Mouse (Mus musculus) limb, embryonic 11.5 days (tissue): ENCODE data around the gene Ubl4b. TPM values are rescaled to one million over a fixed set of nuclear protein-coding genes. Genes with fewer than 3 reads are reported as not detected.

Experiments
- ATAC-seq: fragments of 200-750 bp; cut with Nextera tagmentation; 2 replicates; pipeline ENCODE4 v1.8.0; 2017; ENCODE audit warnings: low read depth; ENCODE audit not compliant: insufficient number of reproducible peaks, low FRiP score, low TSS enrichment
- DNase-seq: peaks from one replicate; pipeline ENCODE4 v3.0.0-alpha.2; 2015; ENCODE audit warnings: low spot score
- H3K27ac ChIP-seq: fragments of 300-500 bp; sonication (generic); replicated peaks from 2 replicates; pipeline ENCODE4 v1.5.1; 2014; ENCODE audit warnings: low read depth, mild to moderate bottlenecking, low read length
- H3K27me3 ChIP-seq: fragments of 300-500 bp; sonication (generic); 2 replicates; pipeline ENCODE4 v1.6.1; 2014; ENCODE audit warnings: mild to moderate bottlenecking, low read length, mixed read lengths; ENCODE audit not compliant: control insufficient read depth, insufficient read depth
- H3K36me3 ChIP-seq: fragments of 300-500 bp; sonication (generic); 2 replicates; pipeline ENCODE4 v1.6.1; 2014; ENCODE audit warnings: mild to moderate bottlenecking, low read length, moderate library complexity, mixed read lengths; ENCODE audit not compliant: control insufficient read depth, insufficient read depth
- H3K4me1 ChIP-seq: fragments of 300-500 bp; sonication (generic); 2 replicates; pipeline ENCODE4 v1.6.1; 2014; ENCODE audit warnings: low read length, mixed read lengths; ENCODE audit not compliant: control insufficient read depth, insufficient read depth
- H3K4me2 ChIP-seq: fragments of 300-500 bp; sonication (generic); 2 replicates; pipeline ENCODE4 v1.6.1; 2014; ENCODE audit warnings: low read depth, mild to moderate bottlenecking, moderate library complexity; ENCODE audit not compliant: severe bottlenecking
- H3K4me3 ChIP-seq: fragments of 300-500 bp; sonication (generic); 2 replicates; pipeline ENCODE4 v1.5.1; 2014; ENCODE audit warnings: low read depth, low read length
- H3K9ac ChIP-seq: fragments of 300-500 bp; sonication (generic); 2 replicates; pipeline ENCODE4 v1.6.1; 2014; ENCODE audit warnings: mild to moderate bottlenecking, low read length
- H3K9me3 ChIP-seq: fragments of 300-500 bp; sonication (generic); 2 replicates; pipeline ENCODE4 v1.6.1; 2016; ENCODE audit warnings: low read length; ENCODE audit not compliant: control insufficient read depth
- WGBS: fragments of 180-500 bp; shearing (Covaris S2); extraction: QIAGEN DNeasy Blood & Tissue Kit; methylation state at CpG from one replicate; pipeline ENCODE4 v1.1.7; 2014; 5-methylcytosine and 5-hydroxymethylcytosine counted together
- polyA plus RNA-seq: library from polyadenylated mRNA; unstranded; fragments of >200 nt; fragmentation: Nextera tagmentation; extraction: Ambion mirVana; gene quantifications from 2 replicates; pipeline ENCODE4 v1.2.1, GENCODE M21; 2014

The Ubl4b gene
- polyA plus RNA-seq, 1 experiment from 2014 or later: 0.17 TPM

DNA sequence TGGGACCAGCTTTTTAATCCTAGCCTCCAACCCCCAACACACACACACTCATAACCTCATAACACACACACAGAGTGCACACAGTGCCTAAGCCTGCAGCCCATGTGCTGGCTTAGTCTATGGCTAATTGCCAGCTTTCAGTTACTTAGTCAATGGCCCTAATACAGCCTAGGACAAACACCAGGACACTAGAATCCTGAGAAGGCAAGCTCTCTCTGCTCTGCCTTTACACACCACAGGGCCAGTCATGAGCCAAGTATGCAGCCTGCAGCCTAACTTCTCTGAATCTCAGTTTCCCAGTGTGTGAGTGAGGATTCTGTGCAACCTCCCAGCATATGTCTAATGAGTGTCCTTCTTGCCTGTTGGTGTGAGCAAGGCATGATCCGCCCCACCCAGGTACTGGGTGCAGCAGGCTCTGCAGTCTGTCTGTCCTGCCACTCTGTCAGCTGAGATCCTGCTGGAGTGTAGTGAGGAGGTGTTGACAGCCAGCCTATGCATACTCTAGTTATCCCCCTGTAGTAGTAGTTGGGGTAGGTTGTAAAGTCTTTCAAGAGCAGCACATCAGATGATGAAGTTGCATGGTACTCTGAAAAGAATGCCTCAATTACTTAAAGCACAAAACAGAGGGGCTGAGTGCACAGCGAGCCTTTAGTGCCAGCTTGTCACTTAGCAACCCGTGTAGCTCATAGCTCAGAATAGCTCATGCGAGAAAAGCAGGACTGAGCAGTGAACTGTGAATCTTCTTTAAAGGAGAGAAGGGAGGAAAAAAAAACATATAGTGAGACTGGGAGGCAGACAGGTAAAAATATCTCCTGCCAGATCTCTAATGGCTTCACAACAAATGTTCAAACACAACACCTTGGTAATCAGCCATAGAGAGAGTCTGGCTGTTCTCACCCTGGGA lies 49.2 kb downstream of the Ubl4b start:
- Histone ChIP-seq H3K4me2 (no peak overlapping the region), H3K27me3 (no peaks in the 10 kb centered on the region), H3K9me3 (peaks cover under 1% of the 10 kb centered on the region; the same call in 1 of the 2 replicates), H3K36me3 (no peaks in the 10 kb centered on the region), H3K9ac (no peak overlapping the region), H3K4me3 (no peak overlapping the region), H3K4me1 (no peaks in the 10 kb centered on the region), H3K27ac (no peak overlapping the region)
- ATAC-seq (no peak), DNase-seq (no peak)
- 67% methylated on average over 4 of the region's 4 CpGs for WGBS

DNA sequence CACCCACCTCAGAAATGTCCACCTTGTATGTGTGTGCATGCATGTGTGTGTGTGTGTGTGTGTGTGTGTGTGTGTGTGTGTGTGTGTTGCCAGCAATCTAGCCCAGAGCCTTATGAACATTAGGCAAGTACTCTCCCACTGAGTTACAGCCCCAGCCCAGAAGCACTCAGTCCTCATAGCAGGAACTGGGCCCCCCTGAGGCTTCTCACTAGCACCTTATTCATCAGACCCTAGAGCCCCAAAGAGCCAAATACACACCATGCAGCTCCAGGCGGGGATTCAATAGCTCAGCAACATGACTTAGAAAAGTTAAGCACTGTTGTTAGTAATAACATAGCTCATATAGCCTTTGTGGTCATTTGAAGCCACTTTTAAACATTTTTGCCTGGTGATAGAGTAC lies 50.3 kb downstream of the Ubl4b start:
- ATAC-seq: no peak
- no peak overlapping the region for H3K9ac ChIP-seq
- H3K4me2 ChIP-seq: no peak overlapping the region
- H3K36me3 ChIP-seq: no peaks in the 10 kb centered on the region; the same call in 1 of the 2 replicates
- 64% methylated on average over 1 of the region's 1 CpGs for WGBS
- H3K4me3 ChIP-seq: no peak overlapping the region
- no peaks in the 10 kb centered on the region for H3K27me3 ChIP-seq
- no peak for DNase-seq
- H3K4me1 ChIP-seq: no peaks in the 10 kb centered on the region
- H3K27ac ChIP-seq: no peak overlapping the region
- H3K9me3 ChIP-seq: peaks cover 6% of the 10 kb centered on the region

DNA sequence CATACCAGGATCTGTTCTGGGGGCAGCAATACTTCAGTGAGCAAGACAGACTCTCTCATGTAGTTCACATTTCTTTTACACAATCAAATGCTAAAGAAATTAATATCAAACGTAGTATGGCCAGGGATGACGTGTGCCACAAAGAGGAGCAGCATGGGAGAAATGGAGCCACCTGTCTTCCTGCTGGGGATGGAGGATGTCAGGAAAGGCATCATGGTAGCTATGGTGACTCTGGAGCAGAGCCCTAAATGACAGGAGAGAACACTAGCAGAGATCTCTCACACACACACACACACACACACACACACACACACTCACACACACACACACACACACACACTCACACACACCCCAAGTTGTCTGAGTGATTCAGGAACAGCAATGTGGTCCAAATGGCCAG lies 51.2 kb downstream of the Ubl4b start:
- ATAC-seq (no peak), DNase-seq (no peak)
- Histone ChIP-seq H3K4me1 (no peaks in the 10 kb centered on the region), H3K27ac (no peak overlapping the region), H3K9ac (no peak overlapping the region), H3K36me3 (no peaks in the 10 kb centered on the region; the same call in 1 of the 2 replicates), H3K27me3 (no peaks in the 10 kb centered on the region), H3K4me2 (no peak overlapping the region), H3K4me3 (no peak overlapping the region), H3K9me3 (peaks cover 6% of the 10 kb centered on the region)
- WGBS: 91% methylated on average over 2 of the region's 2 CpGs

Other genes with a start within 250 kb of the Ubl4b start
- 19.0 and 22.6 TPM in 2 replicates for gene Rbm15, start 221.4 kb downstream of the Ubl4b start, polyA plus RNA-seq
- 0.04 and 0.07 TPM in 2 replicates for gene Kcnc4, start 95.5 kb downstream of the Ubl4b start, polyA plus RNA-seq
- 3.1 and 4.3 TPM in 2 replicates for gene Slc6a17, start 37.1 kb downstream of the Ubl4b start, polyA plus RNA-seq
- 19.9 and 20.2 TPM in 2 replicates for gene Alx3, start 40.0 kb upstream of the Ubl4b start, polyA plus RNA-seq
- gene Gm10961, start 76.2 kb upstream of the Ubl4b start, polyA plus RNA-seq: not detected in 2 replicates
- 76.1 and 78.4 TPM in 2 replicates for gene Strip1, start 76.6 kb upstream of the Ubl4b start, polyA plus RNA-seq
- gene Ahcyl1, start 141.5 kb upstream of the Ubl4b start, polyA plus RNA-seq: 102 and 119 TPM in 2 replicates
- 4.5 and 4.7 TPM in 2 replicates for gene Csf1, start 205.4 kb upstream of the Ubl4b start, polyA plus RNA-seq